Mouse (Mus musculus) heart, embryonic 15.5 days (tissue): ENCODE results near the gene Gm17622. TPM values are rescaled to one million over a fixed set of nuclear protein-coding genes. Genes with fewer than 3 reads are reported as not detected.

ENCODE experiments used
- ATAC-seq: fragments of 200-750 bp; cut with Nextera tagmentation; replicated peaks from 2 replicates; pipeline ENCODE4 v1.8.0; 2017; ENCODE audit warnings: low read depth, moderate TSS enrichment; ENCODE audit not compliant: insufficient number of reproducible peaks, insufficient read depth, low FRiP score
- H3K27ac ChIP-seq: fragments of 300-500 bp; sonication (generic); 2 replicates; pipeline ENCODE4 v1.5.1; 2015; ENCODE audit warnings: mild to moderate bottlenecking, inconsistent platforms
- H3K27me3 ChIP-seq: fragments of 300-500 bp; sonication (generic); 2 replicates; pipeline ENCODE4 v1.6.1; 2015; ENCODE audit warnings: inconsistent platforms
- H3K36me3 ChIP-seq: fragments of 300-500 bp; sonication (generic); 2 replicates; pipeline ENCODE4 v1.6.1; 2015; ENCODE audit warnings: mild to moderate bottlenecking, inconsistent platforms
- H3K4me1 ChIP-seq: fragments of 300-500 bp; sonication (generic); replicated peaks from 2 replicates; pipeline ENCODE4 v1.6.1; 2015; ENCODE audit warnings: inconsistent platforms
- H3K4me2 ChIP-seq: fragments of 300-500 bp; sonication (generic); 2 replicates; pipeline ENCODE4 v1.6.1; 2015; ENCODE audit warnings: inconsistent platforms, mild to moderate bottlenecking, moderate library complexity
- H3K4me3 ChIP-seq: fragments of 300-500 bp; sonication (generic); 2 replicates; pipeline ENCODE4 v1.5.1; 2015; ENCODE audit warnings: mild to moderate bottlenecking, inconsistent platforms
- H3K9ac ChIP-seq: fragments of 300-500 bp; sonication (generic); 2 replicates; pipeline ENCODE4 v1.6.1; 2015; ENCODE audit warnings: mild to moderate bottlenecking, inconsistent platforms
- H3K9me3 ChIP-seq: fragments of 300-500 bp; sonication (generic); replicated peaks from 2 replicates; pipeline ENCODE4 v1.6.1; 2016; ENCODE audit warnings: inconsistent platforms
- WGBS: fragments of 180-500 bp; shearing (Covaris S2); methylation state at CpG from one replicate; pipeline ENCODE4 v1.1.7; 2015; ENCODE audit warnings: mixed read lengths; 5-methylcytosine and 5-hydroxymethylcytosine counted together
- polyA plus RNA-seq: library from polyadenylated mRNA; unstranded; fragments of >200 nt; fragmentation: Nextera tagmentation; extraction: Ambion mirVana; gene quantifications from 2 replicates; pipeline ENCODE4 v1.2.1, GENCODE M21; 2015

Gene Gm17622
- polyA plus RNA-seq, 1 experiment from 2014 or later = not detected

GRCm38 (mm10) chr13:96468678-96469077, 21.9 kb upstream of the Gm17622 start:
- no peaks in the 10 kb centered on the region for H3K9me3 ChIP-seq
- H3K27ac ChIP-seq = no peak overlapping the region
- H3K27me3 ChIP-seq = no peaks in the 10 kb centered on the region
- no peaks in the 10 kb centered on the region for H3K4me1 ChIP-seq
- H3K36me3 ChIP-seq = no peaks in the 10 kb centered on the region
- H3K9ac ChIP-seq = no peak overlapping the region
- WGBS = 83% methylated on average over 5 of the region's 5 CpGs
- no peak overlapping the region for H3K4me3 ChIP-seq
- no peak overlapping the region for H3K4me2 ChIP-seq
- ATAC-seq = no peak

GRCm38 (mm10) chr13:96470556-96470955, 20.0 kb upstream of the Gm17622 start:
- no peak overlapping the region for H3K9ac ChIP-seq
- no peak overlapping the region for H3K27ac ChIP-seq
- no peak overlapping the region for H3K4me3 ChIP-seq
- H3K36me3 ChIP-seq = no peaks in the 10 kb centered on the region
- ATAC-seq = no peak
- H3K27me3 ChIP-seq = no peaks in the 10 kb centered on the region
- no peaks in the 10 kb centered on the region for H3K9me3 ChIP-seq
- 56% methylated on average over 6 of the region's 6 CpGs for WGBS
- H3K4me2 ChIP-seq = no peak overlapping the region
- no peaks in the 10 kb centered on the region for H3K4me1 ChIP-seq

GRCm38 (mm10) chr13:96470957-96471356, 19.6 kb upstream of the Gm17622 start, which contains the start of gene Ankdd1b:
TSS of gene Ankdd1b (minus strand) at chr13:96471198.
- no peak for ATAC-seq
- Histone ChIP-seq H3K9ac (no peak within 1 kb of the TSS), H3K9me3 (no peaks in the 10 kb centered on the region), H3K4me2 (no peak within 1 kb of the TSS), H3K27me3 (no peaks in the 10 kb centered on the region), H3K4me3 (no peak within 1 kb of the TSS), H3K36me3 (no peaks in the 10 kb centered on the region), H3K4me1 (no peaks in the 10 kb centered on the region), H3K27ac (no peak within 1 kb of the TSS)
- 85% methylated on average over 14 of the region's 14 CpGs for WGBS

- no peak overlapping the region for H3K4me3 ChIP-seq
- no peak overlapping the region for H3K27ac ChIP-seq
- no peaks in the 10 kb centered on the region for H3K4me1 ChIP-seq
- no peaks in the 10 kb centered on the region for H3K9me3 ChIP-seq
- no peaks in the 10 kb centered on the region for H3K27me3 ChIP-seq
- WGBS = 80% methylated on average over 4 of the region's 4 CpGs
- ATAC-seq = no peak
- H3K9ac ChIP-seq = no peak overlapping the region
- H3K36me3 ChIP-seq = no peaks in the 10 kb centered on the region
- no peak overlapping the region for H3K4me2 ChIP-seq
Observed at GRCm38 (mm10) chr13:96477226-96477625, 13.3 kb upstream of the Gm17622 start.

- H3K9ac ChIP-seq = no peak overlapping the region
Observed at GRCm38 (mm10) chr13:96478991-96479390, 11.5 kb upstream of the Gm17622 start.

GRCm38 (mm10) chr13:96487230-96487629, 3.3 kb upstream of the Gm17622 start:
- H3K9ac ChIP-seq = no peak overlapping the region
- 79% methylated on average over 6 of the region's 6 CpGs for WGBS
- ATAC-seq = no peak
- H3K27ac ChIP-seq = no peak overlapping the region
- H3K9me3 ChIP-seq = no peaks in the 10 kb centered on the region
- H3K36me3 ChIP-seq = peaks cover 22% of the 10 kb centered on the region
- H3K4me2 ChIP-seq = no peak overlapping the region
- no peak overlapping the region for H3K4me3 ChIP-seq
- no peaks in the 10 kb centered on the region for H3K27me3 ChIP-seq
- H3K4me1 ChIP-seq = no peaks in the 10 kb centered on the region

More at GRCm38 (mm10) chr13:96478991-96479390, 11.5 kb upstream of the Gm17622 start:
- no peak overlapping the region for H3K4me3 ChIP-seq
- H3K4me2 ChIP-seq = no peak overlapping the region
- H3K9me3 ChIP-seq = no peaks in the 10 kb centered on the region
- no peaks in the 10 kb centered on the region for H3K36me3 ChIP-seq
- WGBS = 91% methylated on average over 1 of the region's 1 CpGs
- H3K27me3 ChIP-seq = no peaks in the 10 kb centered on the region
- no peaks in the 10 kb centered on the region for H3K4me1 ChIP-seq
- ATAC-seq = no peak
- H3K27ac ChIP-seq = no peak overlapping the region

- no peak for ATAC-seq
- peaks cover 22% of the 10 kb centered on the region for H3K36me3 ChIP-seq
- no peaks in the 10 kb centered on the region for H3K4me1 ChIP-seq
Observed at GRCm38 (mm10) chr13:96487968-96488367, 2.6 kb upstream of the Gm17622 start.

GRCm38 (mm10) chr13:96496630-96497029, 6.1 kb downstream of the Gm17622 start:
- peaks cover 9% of the 10 kb centered on the region; the same call in 1 of the 2 replicates for H3K36me3 ChIP-seq
- no peak overlapping the region for H3K27ac ChIP-seq
- H3K4me2 ChIP-seq = no peak overlapping the region
- H3K27me3 ChIP-seq = no peaks in the 10 kb centered on the region
- no peak overlapping the region for H3K9ac ChIP-seq
- WGBS = 80% methylated on average over 8 of the region's 8 CpGs
- no peak for ATAC-seq
- H3K9me3 ChIP-seq = no peaks in the 10 kb centered on the region
- no peak overlapping the region for H3K4me3 ChIP-seq
- H3K4me1 ChIP-seq = no peaks in the 10 kb centered on the region

More at GRCm38 (mm10) chr13:96487968-96488367, 2.6 kb upstream of the Gm17622 start:
- H3K27me3 ChIP-seq = no peaks in the 10 kb centered on the region
- H3K9ac ChIP-seq = no peak overlapping the region
- no peak overlapping the region for H3K4me3 ChIP-seq
- H3K9me3 ChIP-seq = no peaks in the 10 kb centered on the region
- H3K27ac ChIP-seq = no peak overlapping the region
- H3K4me2 ChIP-seq = no peak overlapping the region
- WGBS = 87% methylated on average over 6 of the region's 6 CpGs

GRCm38 (mm10) chr13:96499891-96500290, 9.4 kb downstream of the Gm17622 start:
- H3K4me1 ChIP-seq = peaks cover 3% of the 10 kb centered on the region; the same call in 1 of the 2 replicates
- H3K27ac ChIP-seq = no peak overlapping the region
- 87% methylated on average over 2 of the region's 2 CpGs for WGBS
- peaks cover 9% of the 10 kb centered on the region; the same call in 1 of the 2 replicates for H3K36me3 ChIP-seq
- H3K9me3 ChIP-seq = no peaks in the 10 kb centered on the region
- no peak overlapping the region for H3K4me3 ChIP-seq
- no peak overlapping the region for H3K9ac ChIP-seq
- H3K27me3 ChIP-seq = no peaks in the 10 kb centered on the region
- H3K4me2 ChIP-seq = no peak overlapping the region
- no peak for ATAC-seq

GRCm38 (mm10) chr13:96505661-96506060, 15.1 kb downstream of the Gm17622 start:
- H3K9ac ChIP-seq = no peak overlapping the region
- WGBS = 77% methylated on average over 4 of the region's 4 CpGs
- H3K27ac ChIP-seq = no peak overlapping the region
- no peaks in the 10 kb centered on the region for H3K27me3 ChIP-seq
- H3K4me3 ChIP-seq = no peak overlapping the region
- no peak overlapping the region for H3K4me2 ChIP-seq
- no peak for ATAC-seq
- peaks cover 3% of the 10 kb centered on the region; the same call in 1 of the 2 replicates for H3K36me3 ChIP-seq
- peaks cover 10% of the 10 kb centered on the region; the same call in 1 of the 2 replicates for H3K4me1 ChIP-seq
- H3K9me3 ChIP-seq = no peaks in the 10 kb centered on the region

GRCm38 (mm10) chr13:96506313-96506712, 15.8 kb downstream of the Gm17622 start:
- H3K9me3 ChIP-seq = no peaks in the 10 kb centered on the region
- ATAC-seq = no peak

GRCm38 (mm10) chr13:96507541-96507940, 17.0 kb downstream of the Gm17622 start:
- H3K9ac ChIP-seq = no peak overlapping the region
- no peaks in the 10 kb centered on the region for H3K36me3 ChIP-seq
- H3K27me3 ChIP-seq = no peaks in the 10 kb centered on the region
- peaks cover 9% of the 10 kb centered on the region; the same call in 1 of the 2 replicates for H3K4me1 ChIP-seq
- ATAC-seq = no peak
- no peaks in the 10 kb centered on the region for H3K9me3 ChIP-seq
- H3K27ac ChIP-seq = no peak overlapping the region
- no peak overlapping the region for H3K4me3 ChIP-seq
- 83% methylated on average over 4 of the region's 4 CpGs for WGBS
- H3K4me2 ChIP-seq = no peak overlapping the region

More at GRCm38 (mm10) chr13:96506313-96506712, 15.8 kb downstream of the Gm17622 start:
- no peaks in the 10 kb centered on the region for H3K36me3 ChIP-seq
- no peak overlapping the region for H3K27ac ChIP-seq
- 54% methylated on average over 6 of the region's 6 CpGs for WGBS
- H3K27me3 ChIP-seq = no peaks in the 10 kb centered on the region
- H3K4me1 ChIP-seq = peaks cover 10% of the 10 kb centered on the region; the same call in 1 of the 2 replicates
- no peak overlapping the region for H3K4me3 ChIP-seq
- no peak overlapping the region for H3K4me2 ChIP-seq
- no peak overlapping the region for H3K9ac ChIP-seq
